Mouse (Mus musculus) cerebellum, adult 11-12 months (tissue): ENCODE results near the gene Ajap1.

Experiments
- DNase-seq: peaks from one replicate; pipeline ENCODE4 v3.0.0; 2022

Ajap1 gene

GRCm38 (mm10) chr4:153442522-153442921, 40.1 kb downstream of the Ajap1 start:
- DNase-seq, result no peak

GRCm38 (mm10) chr4:153439868-153440267, 42.7 kb downstream of the Ajap1 start:
- no peak for DNase-seq

- DNase-seq, result no peak
Measured at GRCm38 (mm10) chr4:153439031-153439430, 43.6 kb downstream of the Ajap1 start.

GRCm38 (mm10) chr4:153437196-153437595, 45.4 kb downstream of the Ajap1 start:
- DNase-seq, result no peak

- no peak for DNase-seq
Measured at GRCm38 (mm10) chr4:153435917-153436316, 46.7 kb downstream of the Ajap1 start.

- no peak for DNase-seq
Measured at GRCm38 (mm10) chr4:153429971-153430370, 52.6 kb downstream of the Ajap1 start.

- DNase-seq, result no peak
Measured at GRCm38 (mm10) chr4:153425961-153426656, 56.5 kb downstream of the Ajap1 start.

GRCm38 (mm10) chr4:153424324-153424723, 58.3 kb downstream of the Ajap1 start:
- no peak for DNase-seq

GRCm38 (mm10) chr4:153417926-153418325, 64.7 kb downstream of the Ajap1 start:
- DNase-seq, result peak; percentile 23

GRCm38 (mm10) chr4:153417164-153417896, 65.3 kb downstream of the Ajap1 start:
- no peak for DNase-seq

GRCm38 (mm10) chr4:153416111-153416510, 66.5 kb downstream of the Ajap1 start:
- no peak for DNase-seq

GRCm38 (mm10) chr4:153398421-153398820, 84.2 kb downstream of the Ajap1 start:
- peak; percentile 66 for DNase-seq

- no peak for DNase-seq
Measured at GRCm38 (mm10) chr4:153387478-153387877, 95.1 kb downstream of the Ajap1 start.

GRCm38 (mm10) chr4:153381433-153381832, 101.2 kb downstream of the Ajap1 start:
- no peak for DNase-seq

- DNase-seq, result peak; percentile 62
Measured at GRCm38 (mm10) chr4:153380885-153381284, 101.7 kb downstream of the Ajap1 start.

GRCm38 (mm10) chr4:153377981-153378380, 104.6 kb downstream of the Ajap1 start:
- DNase-seq, result no peak

- DNase-seq, result no peak
Measured at GRCm38 (mm10) chr4:153374233-153374632, 108.4 kb downstream of the Ajap1 start.

- DNase-seq, result no peak
Measured at GRCm38 (mm10) chr4:153373125-153373524, 109.5 kb downstream of the Ajap1 start.

- DNase-seq, result no peak
Measured at GRCm38 (mm10) chr4:153368620-153369159, 113.9 kb downstream of the Ajap1 start.

GRCm38 (mm10) chr4:153360868-153361545, 121.6 kb downstream of the Ajap1 start:
- peak; percentile 75 for DNase-seq

GRCm38 (mm10) chr4:153358243-153358550, 124.4 kb downstream of the Ajap1 start:
- no peak for DNase-seq

GRCm38 (mm10) chr4:153357539-153358242, 124.9 kb downstream of the Ajap1 start:
- no peak for DNase-seq

- peak; percentile 51 for DNase-seq
Measured at GRCm38 (mm10) chr4:153356236-153356635, 126.4 kb downstream of the Ajap1 start.
